Mouse (Mus musculus): ENCODE data around the gene Xndc1.

- TF ChIP-seq CTCF (IDR thresholded peaks at IDR 0.05; ENCODE audit: insufficient read depth, low read length): no peak
- no peak for TF ChIP-seq POLR2A (IDR thresholded peaks at IDR 0.05; ENCODE audit: borderline replicate concordance, extremely low read depth, low read depth, low read length)
These were observed 30.4 kb upstream of the Xndc1 start for GRCm38 (mm10) chr7:102034904-102035303.
